Mouse (Mus musculus) monocyte, adult 59 days (primary cell): ENCODE results near the gene Olfr700. TPM values are rescaled to one million over a fixed set of nuclear protein-coding genes. Genes with fewer than 3 reads are reported as not detected.

ENCODE experiments used
- total RNA-seq, 2 experiments: library from RNA; stranded (reverse); gene quantifications; one replicate each; pipeline ENCODE4 v1.2.4; 2023

The Olfr700 gene
- not detected for total RNA-seq

GRCm38 (mm10) chr7:106808734-106809133 is at the start of gene Olfr700:
TSS of gene Olfr700 (minus strand) at chr7:106808834.

GRCm38 (mm10) chr7:106843060-106843459 is 34.4 kb upstream of the Olfr700 start, which contains the start of gene Olfr703:
TSS of gene Olfr703 (plus strand) at chr7:106843360.

GRCm38 (mm10) chr7:106833793-106834192 is 25.2 kb upstream of the Olfr700 start, which contains the start of gene Olfr702:
TSS of gene Olfr702 (minus strand) at chr7:106833893.

GRCm38 (mm10) chr7:106813829-106814228 is 5.2 kb upstream of the Olfr700 start, which contains the start of gene Olfr701:
TSS of gene Olfr701 (plus strand) at chr7:106814129.

GRCm38 (mm10) chr7:106793098-106793497 is 15.5 kb downstream of the Olfr700 start, which contains the start of gene Olfr699:
TSS of gene Olfr699 (minus strand) at chr7:106793198.

Other genes starting within 250 kb of the Olfr700 start
- not detected for gene Olfr693, start 128.2 kb downstream of the Olfr700 start, total RNA-seq
- not detected for gene Olfr694, start 117.0 kb downstream of the Olfr700 start, total RNA-seq
- gene Olfr695, start 92.4 kb downstream of the Olfr700 start, total RNA-seq: not detected
- gene Olfr697, start 66.4 kb downstream of the Olfr700 start, total RNA-seq: not detected
- not detected for gene Olfr698, start 53.4 kb downstream of the Olfr700 start, total RNA-seq
- gene Olfr699, start 15.6 kb downstream of the Olfr700 start, total RNA-seq: not detected
- not detected for gene Olfr701, start 5.3 kb upstream of the Olfr700 start, total RNA-seq
- not detected for gene Olfr702, start 25.1 kb upstream of the Olfr700 start, total RNA-seq
- not detected for gene Olfr703, start 34.5 kb upstream of the Olfr700 start, total RNA-seq
- gene Olfr704, start 54.4 kb upstream of the Olfr700 start, total RNA-seq: not detected
- gene Olfr705, start 68.1 kb upstream of the Olfr700 start, total RNA-seq: not detected
- not detected for gene Olfr706, start 79.3 kb upstream of the Olfr700 start, total RNA-seq
- not detected for gene Olfr707, start 92.4 kb upstream of the Olfr700 start, total RNA-seq
- gene Olfr1532-ps1, start 99.2 kb upstream of the Olfr700 start, total RNA-seq: not detected
- under 1 TPM; 0.09 to 0.13 TPM for gene Olfr709-ps1, start 123.4 kb upstream of the Olfr700 start, total RNA-seq
- not detected for gene Olfr710, start 139.5 kb upstream of the Olfr700 start, total RNA-seq
- gene Olfr6, start 155.1 kb upstream of the Olfr700 start, total RNA-seq: not detected
- not detected for gene Olfr711, start 166.6 kb upstream of the Olfr700 start, total RNA-seq
- gene Olfr2, start 197.2 kb upstream of the Olfr700 start, total RNA-seq: not detected
- gene Olfr713, start 222.3 kb upstream of the Olfr700 start, total RNA-seq: not detected